Mouse (Mus musculus) CH12F3 (cell line): ENCODE measurements at regions not wholly inside any gene's neighbourhood (a gene's known extent, or its start where the extent isn't known, plus 50 kb on each side); places are given as distances from the start of the nearest gene placed in this dataset.

Experiments used
- in situ Hi-C: fragments of 300-500 bp; cut with MboI; formaldehyde crosslinking; loops from 2 replicates; pipeline ENCODE4 v1.14.3; 2020; ENCODE audit warnings: low sequenced_read_pairs

DNA sequence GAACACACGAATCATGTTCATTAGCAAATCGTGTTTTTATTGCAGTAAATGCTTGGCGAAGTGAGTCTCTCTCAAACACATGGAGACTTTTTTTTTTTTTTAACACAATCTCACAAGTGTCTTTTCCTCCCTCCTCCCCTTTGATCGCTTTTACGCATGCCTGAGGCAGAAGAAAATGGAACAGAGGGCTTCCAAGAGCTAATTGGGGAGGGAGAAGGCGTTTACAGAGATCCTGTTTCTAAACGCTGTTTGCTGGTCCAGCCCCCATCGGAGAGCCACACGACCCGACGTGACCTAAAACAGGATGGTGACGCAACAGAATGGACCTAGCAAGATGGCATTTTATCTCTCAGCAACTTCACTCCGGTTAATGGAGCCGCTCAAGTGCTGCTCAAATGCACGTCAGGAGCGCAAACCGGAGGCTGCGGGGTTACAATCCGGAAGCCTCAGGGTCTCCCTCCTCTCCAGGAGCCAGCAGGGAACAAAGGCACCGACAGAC, 73.0 kb upstream of the Zfp217 start:
- in situ Hi-C loops, result no loop called here

DNA sequence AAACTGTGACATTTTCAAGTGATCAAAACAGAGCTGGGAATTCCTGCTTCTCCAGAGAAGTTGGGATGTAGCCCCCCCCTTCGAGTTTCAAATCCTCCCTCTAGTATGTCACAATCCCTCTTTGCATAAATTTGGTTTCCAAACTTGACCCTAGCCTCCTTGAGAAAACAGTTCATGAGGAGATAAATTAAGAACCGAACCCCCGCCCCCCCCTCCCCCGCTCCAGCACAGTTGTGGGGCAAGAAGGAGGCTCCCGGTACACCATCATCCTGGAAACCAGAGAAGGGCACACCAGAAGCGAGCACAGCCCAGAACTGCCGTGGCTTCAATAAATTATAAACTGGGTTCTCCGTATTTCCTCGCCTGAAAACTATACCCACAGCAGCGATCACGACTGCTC, 72.5 kb upstream of the Zfp217 start:
- in situ Hi-C loops, result no loop called here

DNA sequence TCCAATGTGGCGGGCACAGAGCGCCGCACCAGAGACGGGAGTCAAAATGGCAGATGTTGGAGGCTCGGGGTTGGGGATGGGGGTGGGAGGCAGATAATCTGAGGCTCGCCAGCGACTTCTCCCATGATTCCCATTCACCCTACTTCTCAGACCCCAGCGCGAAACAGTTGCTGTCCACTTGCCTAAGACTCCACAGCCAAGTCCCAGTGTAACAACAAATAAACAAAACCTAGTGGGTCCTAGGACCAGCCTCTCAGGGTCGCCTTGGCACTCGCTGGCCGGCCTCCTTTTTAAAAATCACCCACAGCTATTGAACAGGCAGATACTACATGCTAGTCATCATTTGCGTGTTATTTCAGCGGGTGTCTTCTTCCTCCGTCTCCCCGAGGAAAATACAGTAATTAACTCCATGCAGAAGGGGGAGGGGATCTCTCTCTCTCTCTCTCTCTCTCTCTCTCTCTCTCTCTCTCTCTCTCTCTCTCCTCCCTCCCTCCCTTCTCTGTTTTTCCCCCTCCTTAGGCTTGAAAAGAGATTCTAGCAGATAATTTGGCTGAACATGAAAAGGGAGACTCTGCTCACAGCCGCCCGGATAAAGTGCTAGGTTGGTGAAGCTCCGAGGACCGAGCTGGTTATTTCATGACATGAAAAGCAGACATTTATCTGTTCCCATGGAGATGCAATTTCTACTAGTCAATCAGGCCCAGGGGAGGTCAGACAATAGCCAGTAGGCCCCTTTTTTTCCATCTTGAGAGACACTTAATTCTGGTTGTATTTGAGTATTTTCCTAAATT, 71.9 kb upstream of the Zfp217 start:
- in situ Hi-C loops, result no loop called here

DNA sequence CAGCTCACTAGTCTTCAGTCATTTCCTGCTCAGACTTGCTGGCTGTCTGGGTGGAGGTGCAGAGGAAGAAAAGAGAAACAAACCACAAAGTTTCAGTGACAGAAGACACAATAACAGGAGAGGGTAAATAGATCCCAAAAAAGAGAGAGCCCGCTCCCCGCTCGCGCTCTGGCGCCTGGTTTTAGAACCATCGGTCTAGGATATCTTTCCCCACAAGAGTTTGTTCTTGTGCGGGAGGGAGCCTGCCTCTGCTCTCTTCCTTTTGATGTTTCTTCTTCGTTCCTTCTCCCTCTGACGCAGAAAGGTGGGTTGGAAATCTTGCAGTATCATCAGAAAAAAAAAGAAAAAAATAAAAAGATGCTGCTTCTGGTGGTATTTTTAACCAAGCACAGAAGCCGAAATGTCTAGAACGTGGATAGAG, 71.3 kb upstream of the Zfp217 start:
- in situ Hi-C loops, result no loop called here

DNA sequence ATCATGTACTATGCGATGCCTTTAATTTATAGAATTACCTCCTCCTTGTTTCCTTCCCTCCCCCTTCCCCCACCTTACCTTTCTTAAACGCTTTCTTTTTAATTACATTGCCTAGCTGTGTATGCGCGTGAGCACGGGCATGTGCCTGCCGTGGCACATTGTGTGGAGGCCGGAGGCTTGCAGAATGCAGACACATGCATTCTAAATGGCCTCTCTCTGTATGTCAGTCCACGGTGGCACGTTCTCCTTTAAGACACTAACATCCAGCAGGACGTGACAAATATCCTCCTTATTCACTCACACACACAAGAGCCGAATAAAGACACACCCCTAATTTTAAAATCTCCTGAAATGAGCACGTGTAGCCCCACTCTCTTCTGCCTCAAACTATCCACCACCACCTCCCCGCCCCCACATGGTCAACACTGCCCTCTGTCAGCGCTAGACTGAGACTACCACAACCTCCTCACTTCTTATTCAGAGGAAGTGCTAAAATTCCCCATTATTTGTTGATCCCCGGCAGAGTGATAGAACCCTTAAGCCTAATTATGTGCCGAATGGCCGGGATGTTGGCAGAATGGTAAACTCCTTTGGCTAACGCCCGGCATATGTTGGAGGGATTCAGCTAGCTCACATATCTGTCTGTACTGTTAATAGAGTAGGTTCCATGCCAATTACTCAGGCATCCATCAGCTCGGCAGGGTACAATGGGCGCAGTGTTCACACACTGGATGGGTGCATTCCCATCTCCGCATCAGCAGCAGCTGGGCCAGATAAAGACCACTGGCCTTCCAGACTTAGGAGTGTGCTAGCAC, 70.5 kb upstream of the Zfp217 start:
- in situ Hi-C loops, result no loop called here

DNA sequence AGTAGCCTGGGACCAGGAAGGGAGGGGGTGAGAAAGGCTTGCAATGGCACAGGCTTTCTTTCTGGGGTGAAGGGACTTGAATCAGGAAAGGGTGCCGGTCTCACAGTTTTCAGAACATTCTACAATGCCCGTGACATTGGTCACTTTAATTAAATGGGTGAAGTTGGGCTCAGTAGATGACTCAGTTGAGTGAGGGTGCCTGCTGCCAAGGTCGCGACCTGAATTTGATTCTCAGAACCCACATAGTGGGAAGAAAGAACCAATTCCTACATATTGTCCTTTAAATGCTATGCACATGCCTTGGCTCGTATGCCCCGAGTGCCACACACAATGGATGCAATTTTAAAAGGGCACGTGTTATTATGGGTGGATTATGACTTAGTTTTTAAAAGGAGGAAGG, 68.4 kb upstream of the Zfp217 start:
- in situ Hi-C loops, result no loop called here

DNA sequence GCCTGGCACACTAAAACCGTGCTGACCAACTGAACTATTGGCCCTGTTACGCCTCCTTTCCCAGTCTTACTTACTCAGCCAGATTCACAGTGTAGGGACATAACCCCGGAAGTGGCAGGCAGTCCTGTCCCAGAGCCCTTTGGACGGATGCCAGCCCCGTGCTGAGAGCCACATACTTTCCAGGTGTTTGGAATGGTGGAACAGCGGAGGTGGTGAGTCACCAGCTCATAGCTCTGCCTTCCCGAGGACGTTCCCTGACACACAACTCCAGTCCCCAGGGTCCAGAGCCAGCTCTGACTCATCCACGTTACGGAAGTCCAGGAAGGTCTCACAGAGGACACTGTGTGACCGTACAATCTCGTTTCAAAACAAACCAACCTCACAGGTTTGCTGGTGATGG, 61.2 kb upstream of the Zfp217 start:
- in situ Hi-C loops, result no loop called here

DNA sequence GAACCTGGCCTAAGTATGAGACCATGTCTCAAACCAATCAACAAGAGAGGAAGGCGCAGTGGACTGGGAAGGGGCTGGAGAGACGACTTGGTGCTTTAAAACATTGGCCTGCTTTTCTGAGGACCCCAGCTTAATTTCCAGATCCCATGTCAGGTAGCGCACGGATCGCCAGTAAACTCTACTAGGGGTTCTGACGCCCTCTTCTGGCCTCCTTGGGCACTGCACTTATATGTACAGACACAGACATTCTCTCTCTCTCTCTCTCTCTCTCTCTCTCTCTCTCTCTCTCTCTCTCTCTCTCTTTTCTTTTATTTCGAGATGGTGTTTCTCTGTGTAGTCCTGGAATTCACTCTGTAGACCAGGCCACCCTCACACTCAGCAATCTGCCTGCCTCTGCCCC, 60.0 kb upstream of the Zfp217 start:
- in situ Hi-C loops, result no loop called here

DNA sequence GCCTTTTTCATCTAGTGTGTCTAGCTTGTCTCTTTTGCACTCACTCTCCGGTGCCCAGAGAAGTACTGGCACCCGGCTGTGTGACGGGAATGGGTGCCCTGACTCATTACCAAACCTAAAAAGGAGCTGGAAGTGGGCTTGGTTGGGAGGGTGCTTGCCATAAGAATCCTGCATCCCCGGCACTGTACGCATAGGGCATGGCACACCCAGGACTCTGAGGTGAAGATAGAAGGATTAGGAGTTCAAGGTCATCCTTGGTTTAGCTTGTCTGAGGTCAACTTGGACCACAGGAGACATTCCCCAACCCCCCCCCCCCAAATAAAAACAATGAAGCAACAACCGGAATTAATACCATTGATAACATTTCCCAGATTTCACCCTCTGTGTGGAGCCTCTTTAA, 59.5 kb upstream of the Zfp217 start:
- in situ Hi-C loops, result no loop called here

DNA sequence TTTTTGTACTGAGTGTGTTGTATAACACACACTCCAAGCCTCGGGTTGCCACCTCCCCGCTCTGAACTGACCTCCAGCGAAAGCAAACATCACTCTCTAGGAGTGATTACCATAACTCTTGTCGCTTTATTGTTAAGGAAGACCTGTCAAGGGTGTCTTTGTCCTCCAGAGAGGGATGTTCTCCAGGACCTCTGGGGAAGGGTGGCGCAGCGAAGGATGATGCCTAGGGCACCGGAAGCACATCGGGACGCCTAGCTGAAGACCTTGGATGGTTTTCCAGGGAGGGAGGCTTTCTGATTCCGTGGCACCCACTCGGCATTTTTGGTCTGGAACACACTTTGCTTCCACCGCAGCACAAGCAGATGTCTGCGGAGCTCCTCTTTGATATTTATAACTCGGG, 59.0 kb upstream of the Zfp217 start:
- in situ Hi-C loops, result no loop called here

DNA sequence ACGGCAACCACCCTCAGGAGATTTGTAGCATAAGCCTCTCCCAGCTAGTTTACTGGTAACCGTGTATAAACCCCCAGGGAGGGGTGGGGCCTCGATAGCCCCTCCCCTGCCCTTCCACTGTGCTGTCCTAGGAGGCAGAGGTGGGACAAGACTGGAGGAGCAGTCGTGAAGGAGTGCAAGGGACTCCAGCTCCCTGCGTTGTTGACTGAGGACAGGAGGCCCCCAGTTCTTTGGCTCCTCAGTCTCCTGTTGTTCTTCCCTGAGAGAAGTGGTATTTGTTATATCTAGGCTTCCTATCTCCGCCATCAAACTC, 58.5 kb upstream of the Zfp217 start:
- in situ Hi-C loops, result no loop called here

DNA sequence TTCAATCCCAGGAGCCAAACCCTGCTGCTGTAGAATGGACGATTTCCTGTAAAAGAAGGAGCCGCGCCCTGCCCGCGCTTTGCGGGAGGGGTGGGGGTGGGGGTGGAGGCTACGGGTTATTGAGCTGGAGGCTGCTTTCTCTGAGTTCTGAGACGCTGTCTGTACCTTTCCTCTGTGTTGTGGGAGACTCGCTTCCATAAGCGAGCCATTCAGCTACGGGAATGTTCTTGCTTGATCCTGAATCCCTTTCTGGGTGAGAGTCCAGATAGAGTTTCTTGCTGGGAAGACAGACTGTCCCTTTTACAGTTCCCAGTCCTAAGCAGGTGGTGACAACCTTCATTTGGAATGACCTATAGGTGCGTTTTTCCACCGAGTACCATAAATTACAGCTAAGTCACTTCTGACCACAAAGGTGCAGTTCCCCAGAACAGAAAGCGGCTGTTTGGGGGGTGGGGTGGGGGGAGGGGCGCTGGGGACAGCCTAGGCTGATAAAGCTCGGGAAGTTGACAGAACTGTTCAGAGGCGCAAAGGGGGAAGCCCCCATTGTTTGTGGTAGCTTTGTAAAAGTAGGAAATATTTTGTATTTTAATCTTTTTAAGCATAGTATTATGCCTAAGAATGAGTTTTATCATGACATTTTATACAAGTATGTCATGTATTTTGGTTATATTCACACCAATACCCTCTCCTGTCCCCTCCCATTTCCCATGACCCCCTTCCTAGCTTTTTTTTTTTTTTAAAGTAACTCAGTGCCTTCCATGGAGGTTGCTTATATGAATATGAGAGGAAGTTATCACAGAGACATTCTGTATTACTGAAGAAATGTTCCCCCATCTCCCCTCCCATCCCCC, 57.9 kb upstream of the Zfp217 start:
- in situ Hi-C loops, result no loop called here

DNA sequence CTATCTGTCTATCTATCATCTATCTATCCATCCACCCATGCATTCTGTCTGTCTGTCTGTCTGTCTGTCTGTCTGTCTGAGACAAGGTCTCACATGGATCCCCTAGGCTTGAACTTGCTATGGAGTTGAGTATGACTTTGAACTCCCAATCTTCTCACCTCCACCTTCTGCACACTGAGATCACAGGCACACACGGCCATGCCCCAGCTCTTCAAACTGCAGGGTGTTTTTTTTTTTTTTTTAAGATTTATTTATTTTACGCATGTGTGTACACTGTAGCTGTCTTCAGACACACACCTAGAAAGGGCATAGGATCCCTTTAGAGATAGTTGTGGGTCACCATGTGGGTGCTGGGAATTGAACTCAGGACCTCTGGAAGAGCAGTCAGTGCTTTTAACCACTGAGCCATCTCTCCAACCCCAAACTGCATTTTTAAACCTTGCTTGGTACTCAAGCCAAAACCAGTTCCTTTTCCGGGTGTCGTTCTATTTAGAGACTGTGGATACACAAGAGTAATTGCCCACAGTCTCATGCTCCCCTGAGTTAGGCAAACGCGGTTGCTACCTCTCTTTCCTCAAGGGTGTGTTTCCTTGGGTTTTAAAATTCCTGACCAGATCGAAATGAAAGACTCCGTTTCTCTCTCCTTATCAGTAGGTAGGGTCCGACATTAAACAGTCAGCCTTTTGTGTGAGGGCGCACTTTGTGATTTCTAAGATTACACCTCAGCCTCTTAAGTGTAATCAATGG, 57.0 kb upstream of the Zfp217 start:
- in situ Hi-C loops, result no loop called here

DNA sequence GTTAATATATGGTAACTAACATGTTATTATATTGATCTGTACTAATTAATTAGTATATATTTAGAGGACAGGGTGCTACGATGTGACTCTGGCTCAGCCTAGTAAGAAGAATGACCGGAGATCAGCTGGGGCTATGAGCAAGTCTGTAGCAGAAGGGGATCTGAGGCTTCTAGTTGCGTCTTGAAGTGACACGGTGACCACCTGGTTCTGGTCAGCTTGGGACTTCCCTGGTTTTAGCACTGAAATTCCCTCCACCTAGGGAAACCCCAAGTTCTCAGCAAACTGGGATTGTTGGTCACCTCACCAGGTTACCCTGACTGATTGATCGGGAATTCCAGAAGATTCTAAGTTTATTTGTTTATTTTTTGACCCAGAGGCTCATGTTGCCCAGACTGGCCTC, 55.6 kb upstream of the Zfp217 start:
- in situ Hi-C loops, result no loop called here

DNA sequence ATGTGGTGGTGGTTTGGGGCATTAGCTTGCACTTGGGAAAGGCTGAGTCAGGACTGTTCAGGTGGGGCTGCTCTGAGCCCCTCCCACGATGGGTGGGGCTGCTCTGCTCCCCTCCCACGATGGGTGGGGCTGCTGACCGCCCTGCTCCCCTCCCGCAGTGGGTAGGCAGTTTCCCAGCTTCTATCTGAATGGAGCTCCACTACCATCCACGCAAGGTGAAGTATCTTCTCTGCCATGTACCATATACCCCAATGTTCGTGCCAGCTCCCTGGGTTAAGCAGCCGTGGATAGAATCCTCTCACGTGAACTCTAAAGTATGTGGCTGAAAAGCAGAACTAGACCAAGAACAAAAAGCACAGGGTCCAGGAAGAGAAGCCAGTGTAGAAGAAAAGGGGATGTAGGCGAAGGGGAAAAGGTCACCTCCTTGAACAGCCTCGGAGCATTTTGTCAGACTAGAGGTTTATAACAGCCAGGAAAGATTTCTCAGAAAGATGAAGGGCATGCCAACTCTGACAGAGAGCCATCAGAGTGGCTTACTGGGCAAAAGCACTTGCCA, 54.0 kb upstream of the Zfp217 start:
- in situ Hi-C loops, result no loop called here
